In genomic region chr4:81116411-81116810, GRCm38 (mm10) we compare ENCODE assay signal across 7 mouse cellular contexts.
"Had no signal": no experiment of that assay in that cellular context is flagged by ENCODE, and none has a peak within 500 bp of the region (broad histone marks: within the 10 kb centered on the region; RNA-seq: fewer than 3 reads in every experiment).

No protein-coding gene starts in this region.

- DNase-seq: kidney, adult 11 months; kidney, postnatal 25 days; liver; liver, embryonic 13.5 days; lung, adult 18-20 months; thymus, adult 18-20 months; thymus, postnatal 14 days had no signal
